Mouse (Mus musculus) hindbrain, embryonic 15.5 days (tissue): ENCODE results near the gene Polr3c. TPM values are rescaled to one million over a fixed set of nuclear protein-coding genes. Genes with fewer than 3 reads are reported as not detected.
A peak's percentile ranks its signal among the peaks of the same experiment; 100 is the strongest.

Experiments used
- ATAC-seq: fragments of 200-750 bp; cut with Nextera tagmentation; 2 replicates; pipeline ENCODE4 v1.8.0; 2017; ENCODE audit warnings: low read depth, moderate number of reproducible peaks, moderate TSS enrichment; ENCODE audit not compliant: low FRiP score
- H3K27ac ChIP-seq: fragments of 300-500 bp; sonication (generic); replicated peaks from 2 replicates; pipeline ENCODE4 v1.5.1; 2015; ENCODE audit warnings: mild to moderate bottlenecking, inconsistent platforms
- H3K27me3 ChIP-seq: fragments of 300-500 bp; sonication (generic); 2 replicates; pipeline ENCODE4 v1.6.1; 2015; ENCODE audit warnings: control low read depth, inconsistent platforms
- H3K36me3 ChIP-seq: fragments of 300-500 bp; sonication (generic); 2 replicates; pipeline ENCODE4 v1.6.1; 2015; ENCODE audit warnings: control low read depth, inconsistent platforms
- H3K4me1 ChIP-seq: fragments of 300-500 bp; sonication (generic); replicated peaks from 2 replicates; pipeline ENCODE4 v1.6.1; 2015; ENCODE audit warnings: control low read depth, inconsistent platforms
- H3K4me2 ChIP-seq: fragments of 300-500 bp; sonication (generic); 2 replicates; pipeline ENCODE4 v1.6.1; 2015; ENCODE audit warnings: moderate library complexity, mild to moderate bottlenecking, inconsistent platforms
- H3K4me3 ChIP-seq: fragments of 300-500 bp; sonication (generic); 2 replicates; pipeline ENCODE4 v1.5.1; 2015; ENCODE audit warnings: mild to moderate bottlenecking, inconsistent platforms
- H3K9ac ChIP-seq: fragments of 300-500 bp; sonication (generic); 2 replicates; pipeline ENCODE4 v1.6.1; 2015; ENCODE audit warnings: inconsistent platforms
- H3K9me3 ChIP-seq: fragments of 300-500 bp; sonication (generic); 2 replicates; pipeline ENCODE4 v1.6.1; 2016; ENCODE audit warnings: control low read depth, inconsistent platforms
- WGBS: fragments of 180-500 bp; shearing (Covaris S2); methylation state at CpG from one replicate; pipeline ENCODE4 v1.1.7; 2015; 5-methylcytosine and 5-hydroxymethylcytosine counted together
- polyA plus RNA-seq: library from polyadenylated mRNA; unstranded; fragments of >200 nt; fragmentation: Nextera tagmentation; extraction: Ambion mirVana; gene quantifications from 2 replicates; pipeline ENCODE4 v1.2.1, GENCODE M21; 2015

Polr3c gene
- polyA plus RNA-seq, 1 experiment from 2014 or later: 29.7 TPM

DNA sequence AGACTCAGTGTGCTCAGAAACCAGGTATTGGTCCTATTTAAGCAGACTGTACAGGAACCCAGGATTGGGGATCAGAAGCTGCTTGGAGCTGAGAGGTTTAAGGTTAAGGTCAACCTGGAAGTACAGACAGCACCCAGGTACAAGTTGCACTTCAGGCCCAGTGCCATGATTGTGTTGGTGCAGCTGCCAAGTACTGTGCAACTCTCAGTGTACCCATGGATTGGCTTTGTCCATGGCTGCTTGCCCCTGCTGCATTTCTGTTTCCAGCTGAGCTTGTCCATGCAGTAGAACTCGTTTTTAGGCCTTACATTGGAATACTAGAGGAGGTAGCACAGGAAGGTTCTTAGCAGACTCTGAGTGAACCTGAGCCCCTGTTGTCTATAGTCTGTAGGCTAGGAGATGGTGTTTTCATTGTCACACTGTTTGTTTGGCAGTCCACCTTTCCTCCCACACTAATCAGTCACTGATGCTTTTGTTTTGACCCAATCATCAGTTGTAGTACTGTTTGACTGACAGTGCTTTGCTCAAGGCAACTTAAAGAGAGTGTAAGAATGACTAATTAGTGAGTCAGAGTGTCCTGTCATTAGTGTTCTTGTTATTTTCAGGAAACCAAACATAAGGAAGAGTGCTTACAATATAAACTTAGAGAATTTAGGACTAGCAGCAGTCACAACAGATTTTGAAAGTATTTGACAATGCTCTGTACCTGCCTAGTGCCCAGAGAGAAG, 9.7 kb upstream of the Polr3c start:
- H3K4me1 ChIP-seq: 0 out of 2 replicates have a peak, but pooled peaks cover 2% of the 10 kb centered on the region
- H3K36me3 ChIP-seq: no peaks in the 10 kb centered on the region
- no peak overlapping the region for H3K4me2 ChIP-seq
- H3K27ac ChIP-seq: no peak overlapping the region
- H3K27me3 ChIP-seq: no peaks in the 10 kb centered on the region
- ATAC-seq: no peak
- H3K9me3 ChIP-seq: no peaks in the 10 kb centered on the region
- H3K9ac ChIP-seq: no peak overlapping the region
- 50% methylated on average over 1 of the region's 1 CpGs for WGBS
- H3K4me3 ChIP-seq: no peak overlapping the region

- Histone ChIP-seq H3K9ac (no peak overlapping the region), H3K4me2 (no peak overlapping the region), H3K4me3 (no peak overlapping the region), H3K27ac (no peak overlapping the region), H3K27me3 (no peaks in the 10 kb centered on the region), H3K36me3 (no peaks in the 10 kb centered on the region), H3K4me1 (peaks cover 19% of the 10 kb centered on the region), H3K9me3 (no peaks in the 10 kb centered on the region)
- ATAC-seq: no peak
- WGBS: 72% methylated on average over 2 of the region's 2 CpGs
Observed at GRCm38 (mm10) chr3:96735200-96735599, 7.8 kb upstream of the Polr3c start.

DNA sequence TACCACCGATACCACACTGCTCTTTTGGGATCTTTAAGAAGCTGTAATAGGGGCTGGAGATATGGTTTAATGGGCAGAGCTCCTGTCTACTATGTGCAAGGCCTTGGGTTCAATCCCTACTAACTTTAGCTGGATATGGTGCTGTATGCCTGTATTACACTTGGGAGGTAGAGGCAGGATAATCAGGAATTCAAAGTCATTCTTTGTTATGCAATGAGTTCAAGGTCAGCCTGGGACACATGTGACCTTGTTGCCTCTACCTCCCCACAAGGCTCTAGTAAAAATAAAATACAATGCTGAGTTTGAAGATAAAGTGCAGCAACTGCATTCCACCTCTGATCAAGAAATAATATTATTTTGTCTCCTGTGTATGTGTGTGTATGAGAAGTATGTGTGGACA, 6.6 kb upstream of the Polr3c start:
- 97% methylated on average over 1 of the region's 1 CpGs for WGBS
- no peak overlapping the region for H3K4me2 ChIP-seq
- no peak overlapping the region for H3K4me3 ChIP-seq
- peaks cover 29% of the 10 kb centered on the region for H3K4me1 ChIP-seq
- H3K27me3 ChIP-seq: no peaks in the 10 kb centered on the region
- no peak overlapping the region for H3K27ac ChIP-seq
- H3K36me3 ChIP-seq: no peaks in the 10 kb centered on the region
- ATAC-seq: no peak
- H3K9me3 ChIP-seq: no peaks in the 10 kb centered on the region
- H3K9ac ChIP-seq: no peak overlapping the region

- Histone ChIP-seq H3K4me3 (no peak overlapping the region), H3K27ac (no peak overlapping the region), H3K9me3 (no peaks in the 10 kb centered on the region), H3K4me1 (peaks cover 44% of the 10 kb centered on the region), H3K27me3 (no peaks in the 10 kb centered on the region), H3K4me2 (no peak overlapping the region), H3K9ac (no peak overlapping the region), H3K36me3 (no peaks in the 10 kb centered on the region)
- no peak for ATAC-seq
- 66% methylated on average over 5 of the region's 5 CpGs for WGBS
Observed at GRCm38 (mm10) chr3:96730785-96731184, 3.4 kb upstream of the Polr3c start.

DNA sequence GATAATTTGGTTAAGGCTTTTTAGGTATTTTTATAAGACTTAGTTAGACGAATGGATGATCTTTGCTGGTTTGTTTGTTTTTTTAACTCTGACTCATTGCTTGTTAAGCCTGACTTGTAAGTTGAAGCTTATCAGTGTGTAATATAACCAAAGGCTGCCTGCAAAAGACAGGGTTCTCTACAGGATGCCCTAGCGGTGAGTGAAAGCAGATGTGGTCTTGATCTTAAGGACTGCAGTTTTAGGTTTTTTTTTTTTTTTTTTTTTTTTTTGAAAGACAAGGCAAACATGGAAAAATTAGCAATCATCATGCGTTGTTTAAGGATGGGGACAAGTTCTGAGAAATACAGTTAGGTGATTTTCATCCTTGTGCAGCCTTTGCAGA, 2.0 kb upstream of the Polr3c start:
- peak overlapping the region; percentile 77 for H3K4me2 ChIP-seq
- H3K4me3 ChIP-seq: peak overlapping the region; percentile 81; the same call in 1 of the 2 replicates
- no peaks in the 10 kb centered on the region for H3K36me3 ChIP-seq
- no peak for ATAC-seq
- no peaks in the 10 kb centered on the region for H3K27me3 ChIP-seq
- no peaks in the 10 kb centered on the region for H3K9me3 ChIP-seq
- WGBS: 80% methylated on average over 3 of the region's 3 CpGs
- H3K9ac ChIP-seq: no peak overlapping the region
- H3K4me1 ChIP-seq: peaks cover 42% of the 10 kb centered on the region
- no peak overlapping the region for H3K27ac ChIP-seq

DNA sequence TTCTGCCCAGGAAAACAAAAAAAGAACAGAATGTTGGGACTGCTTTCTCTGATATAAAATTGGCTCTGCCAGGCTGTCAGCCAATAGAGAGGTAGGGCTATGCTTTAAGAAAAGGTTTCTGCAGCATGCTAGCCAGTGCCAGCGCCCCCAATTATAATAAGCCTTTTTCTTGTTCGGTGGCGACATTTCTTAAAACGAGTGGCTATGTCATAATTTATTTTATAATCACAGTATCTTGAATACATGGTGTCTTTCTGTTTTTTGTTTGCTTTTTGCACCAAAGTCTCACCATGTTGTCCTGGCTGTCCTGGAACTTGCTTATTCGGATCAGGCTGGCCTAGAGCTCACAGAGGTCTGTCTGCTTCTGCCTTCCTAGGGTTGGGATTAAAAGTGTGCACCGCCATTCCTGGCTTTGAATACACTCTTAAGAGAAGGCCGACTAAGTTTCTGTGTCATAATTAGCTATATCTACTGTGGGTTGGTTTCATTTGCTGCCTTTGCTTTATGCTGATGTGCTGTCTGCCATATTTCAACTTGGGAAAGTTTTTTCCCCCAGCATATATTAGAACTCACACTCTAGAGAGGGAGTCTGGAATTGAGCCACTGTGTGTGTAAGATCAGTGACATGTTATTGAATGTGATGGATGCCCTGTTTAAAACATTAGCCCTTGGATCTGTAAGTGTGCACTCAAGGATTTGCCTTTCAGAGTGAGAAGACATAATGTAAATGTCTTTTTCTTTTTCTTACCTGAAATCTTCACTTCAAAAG, 1.4 kb upstream of the Polr3c start:
- ATAC-seq: no peak
- Histone ChIP-seq H3K27me3 (no peaks in the 10 kb centered on the region), H3K27ac (peak overlapping the region; percentile 86), H3K36me3 (no peaks in the 10 kb centered on the region), H3K4me3 (peak overlapping the region; percentile 81), H3K4me1 (peaks cover 42% of the 10 kb centered on the region), H3K4me2 (peak overlapping the region; percentile 77), H3K9me3 (no peaks in the 10 kb centered on the region), H3K9ac (peak overlapping the region; percentile 92)
- WGBS: 42% methylated on average over 7 of the region's 7 CpGs

GRCm38 (mm10) chr3:96727828-96728633, 603 bp upstream of the Polr3c start:
- Histone ChIP-seq H3K9ac (peak overlapping the region; percentile 92), H3K4me3 (peak overlapping the region; percentile 81), H3K4me2 (peak overlapping the region; percentile 77), H3K36me3 (peaks cover 2% of the 10 kb centered on the region; the same call in 1 of the 2 replicates), H3K4me1 (peaks cover 42% of the 10 kb centered on the region), H3K27me3 (no peaks in the 10 kb centered on the region), H3K27ac (peak overlapping the region; percentile 86), H3K9me3 (no peaks in the 10 kb centered on the region)
- WGBS: under 1% methylated on average over 42 of the region's 42 CpGs
- ATAC-seq: peak; percentile 67; the same call in 1 of the 2 replicates

DNA sequence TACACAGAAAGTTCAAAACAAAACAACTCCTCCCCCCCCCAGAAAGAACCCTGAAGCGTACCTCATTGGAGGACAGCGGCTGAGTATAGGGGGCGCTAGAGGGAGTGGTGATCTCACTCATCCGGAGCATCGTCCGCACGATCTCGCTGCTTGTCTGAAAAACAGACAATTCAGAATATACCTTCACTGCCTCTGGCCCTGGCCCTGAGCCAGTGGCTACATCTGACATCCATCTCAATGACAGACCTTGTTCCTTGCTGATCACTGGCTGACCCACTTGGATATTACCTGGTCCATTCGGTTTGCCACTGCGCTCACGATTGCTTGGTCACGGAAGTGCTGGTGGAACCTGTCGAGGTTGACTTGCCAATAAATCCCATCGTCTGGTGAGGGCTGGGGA, 8.3 kb downstream of the Polr3c start:
- Histone ChIP-seq H3K4me1 (no peaks in the 10 kb centered on the region), H3K4me2 (peak overlapping the region; percentile 27), H3K27me3 (no peaks in the 10 kb centered on the region), H3K9me3 (no peaks in the 10 kb centered on the region), H3K27ac (no peak overlapping the region), H3K36me3 (peaks cover 30% of the 10 kb centered on the region), H3K9ac (no peak overlapping the region), H3K4me3 (no peak overlapping the region)
- WGBS: 25% methylated on average over 14 of the region's 14 CpGs
- ATAC-seq: peak; percentile 19; the same call in 1 of the 2 replicates

GRCm38 (mm10) chr3:96715854-96716253, 11.6 kb downstream of the Polr3c start:
- Histone ChIP-seq H3K9me3 (no peaks in the 10 kb centered on the region), H3K9ac (no peak overlapping the region), H3K36me3 (peaks cover 55% of the 10 kb centered on the region), H3K4me1 (no peaks in the 10 kb centered on the region), H3K27me3 (no peaks in the 10 kb centered on the region), H3K4me2 (no peak overlapping the region), H3K27ac (no peak overlapping the region), H3K4me3 (no peak overlapping the region)
- no peak for ATAC-seq
- 82% methylated on average over 2 of the region's 2 CpGs for WGBS

- H3K4me2 ChIP-seq: no peak overlapping the region
- no peaks in the 10 kb centered on the region for H3K27me3 ChIP-seq
- no peak overlapping the region for H3K9ac ChIP-seq
- ATAC-seq: no peak
- no peak overlapping the region for H3K27ac ChIP-seq
- no peaks in the 10 kb centered on the region for H3K9me3 ChIP-seq
- no peaks in the 10 kb centered on the region for H3K4me1 ChIP-seq
- 96% methylated on average over 5 of the region's 5 CpGs for WGBS
- H3K4me3 ChIP-seq: no peak overlapping the region
- peaks cover 58% of the 10 kb centered on the region for H3K36me3 ChIP-seq
Observed at GRCm38 (mm10) chr3:96714286-96714685, 13.1 kb downstream of the Polr3c start.

- Histone ChIP-seq H3K36me3 (peaks cover 40% of the 10 kb centered on the region), H3K9me3 (no peaks in the 10 kb centered on the region), H3K4me1 (peaks cover 6% of the 10 kb centered on the region), H3K9ac (peak overlapping the region; percentile 71; the same call in 1 of the 2 replicates), H3K27me3 (no peaks in the 10 kb centered on the region), H3K27ac (no peak overlapping the region), H3K4me3 (peak overlapping the region; percentile 53), H3K4me2 (peak overlapping the region; percentile 96)
- ATAC-seq: no peak
- WGBS: 56% methylated on average over 2 of the region's 2 CpGs
Observed at GRCm38 (mm10) chr3:96708684-96709064, 18.8 kb downstream of the Polr3c start.
